Mouse (Mus musculus) cerebellum, postnatal 25 days (tissue): ENCODE measurements around the gene Sapcd1.
A peak's percentile ranks its signal among the peaks of the same experiment; 100 is the strongest.

ENCODE experiments used
- DNase-seq, 2 experiments: peaks; one replicate each; pipeline ENCODE4 v3.0.0; 2021; ENCODE audit warnings: mixed read lengths in 2 of 2

The Sapcd1 gene

GRCm38 (mm10) chr17:34980655-34981054, 47.2 kb downstream of the Sapcd1 start:
- DNase-seq: peak in 1 of 2 experiments; percentile 46

- DNase-seq: no peak
Observed at GRCm38 (mm10) chr17:34979631-34980030, 48.2 kb downstream of the Sapcd1 start.

GRCm38 (mm10) chr17:34978239-34978638, 49.6 kb downstream of the Sapcd1 start:
- DNase-seq: no peak

- DNase-seq: no peak
Observed at GRCm38 (mm10) chr17:34977000-34977399, 50.8 kb downstream of the Sapcd1 start.
